Mouse (Mus musculus) heart, adult 11 months (tissue): ENCODE results near the gene Nfkbia.

Source experiments
- DNase-seq: peaks from one replicate; pipeline ENCODE4 v3.0.0; 2022

The Nfkbia gene

GRCm38 (mm10) chr12:55489986-55490721 lies 2.3 kb downstream of the Nfkbia start:
- DNase-seq: peak; percentile 95

DNA sequence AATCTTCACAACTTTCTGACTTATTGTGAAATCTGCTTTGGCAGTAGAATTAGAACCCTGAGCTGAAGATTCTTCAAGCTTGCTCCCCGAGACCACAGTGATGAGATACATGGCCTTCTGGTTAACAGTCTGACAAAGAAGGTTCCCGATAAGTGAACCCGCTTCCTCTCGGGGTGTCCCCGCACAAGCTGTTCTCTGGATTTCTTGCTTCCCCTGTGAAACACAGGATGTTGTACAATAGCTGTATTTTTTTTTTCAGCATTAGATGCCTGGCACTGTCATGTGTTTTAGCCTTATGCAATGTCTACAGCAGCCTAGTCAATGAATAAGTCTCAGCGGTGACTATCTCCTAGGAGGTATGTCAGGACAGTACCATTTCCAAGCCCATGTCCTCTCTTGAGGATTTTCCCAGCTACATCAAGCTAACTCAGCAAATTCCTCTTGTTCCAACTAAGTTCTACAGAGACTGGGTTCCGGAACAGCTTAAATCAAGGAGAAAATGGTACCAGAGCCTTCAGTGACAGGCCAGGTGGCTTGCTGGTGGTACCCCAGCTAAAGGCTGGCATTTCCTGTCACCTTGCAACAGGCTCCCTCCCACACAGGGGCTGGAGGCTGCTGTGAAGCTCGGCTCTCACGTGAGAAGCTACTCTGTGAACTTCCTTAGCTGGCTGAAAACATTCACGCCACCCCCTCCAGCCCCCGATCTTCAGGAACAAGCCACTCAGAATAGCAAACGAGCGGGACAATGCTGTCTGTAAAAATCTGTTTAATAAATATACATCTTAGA lies 3.6 kb downstream of the Nfkbia start:
- peak; percentile 96 for DNase-seq

DNA sequence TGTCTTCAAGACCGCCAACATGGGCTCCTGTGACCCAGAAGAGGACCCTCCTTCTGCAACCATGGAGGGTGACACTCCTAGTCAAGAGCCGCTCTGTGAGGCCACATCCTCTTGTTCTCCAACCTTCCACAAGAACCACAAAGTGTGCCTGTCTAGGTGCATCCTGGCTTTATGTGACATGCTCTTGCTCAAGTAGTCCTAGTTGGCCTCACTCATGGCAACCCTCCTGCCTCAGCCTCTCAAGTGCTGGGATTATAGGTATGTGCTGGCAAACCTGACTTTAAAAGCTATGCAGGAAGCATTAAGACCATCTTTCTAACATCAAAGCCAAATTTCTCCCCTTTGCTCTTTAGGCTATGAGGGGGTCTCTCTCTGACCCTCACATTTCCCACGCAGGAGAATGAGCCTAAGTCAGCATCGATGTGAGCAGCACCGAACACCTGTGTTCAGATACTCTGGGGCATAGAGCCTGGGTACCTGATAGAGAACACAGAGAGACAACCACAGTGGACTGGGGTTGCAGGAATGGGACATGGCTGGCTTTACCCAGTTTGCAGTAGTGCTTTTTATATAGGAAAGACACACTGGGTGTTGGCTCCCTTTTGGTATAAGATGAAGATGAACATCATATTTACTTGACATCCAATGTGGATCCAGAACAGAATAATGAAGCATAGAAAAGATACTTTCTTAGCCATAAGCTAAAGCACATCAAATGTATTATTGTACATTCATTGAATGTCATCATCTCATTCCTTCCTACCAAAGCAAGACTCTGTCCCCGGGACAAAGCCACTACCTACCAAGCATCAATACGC lies 4.4 kb downstream of the Nfkbia start:
- DNase-seq: peak; percentile 92

- DNase-seq: peak; percentile 95
These were observed 5.3 kb downstream of the Nfkbia start for GRCm38 (mm10) chr12:55486923-55487674.

DNA sequence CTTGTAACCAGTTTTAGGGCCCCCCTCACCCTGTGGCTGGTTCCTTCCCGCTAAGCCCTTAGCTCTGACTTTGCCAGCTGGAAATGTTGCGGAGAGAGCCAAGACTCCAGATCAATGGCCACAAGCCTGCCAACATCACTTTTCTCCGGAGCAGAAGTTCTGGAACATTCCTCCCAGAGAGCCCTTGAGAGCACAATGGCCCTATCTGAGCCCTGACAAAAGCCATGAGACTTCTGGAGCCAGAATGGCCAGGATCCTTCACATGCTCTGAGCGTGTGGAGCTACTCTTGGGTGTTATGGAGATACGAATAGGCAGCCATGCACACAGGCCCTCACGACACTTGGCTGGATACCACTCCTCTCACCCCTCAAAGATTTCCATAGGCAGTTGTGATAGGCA lies 7.6 kb downstream of the Nfkbia start:
- peak; percentile 95 for DNase-seq

DNA sequence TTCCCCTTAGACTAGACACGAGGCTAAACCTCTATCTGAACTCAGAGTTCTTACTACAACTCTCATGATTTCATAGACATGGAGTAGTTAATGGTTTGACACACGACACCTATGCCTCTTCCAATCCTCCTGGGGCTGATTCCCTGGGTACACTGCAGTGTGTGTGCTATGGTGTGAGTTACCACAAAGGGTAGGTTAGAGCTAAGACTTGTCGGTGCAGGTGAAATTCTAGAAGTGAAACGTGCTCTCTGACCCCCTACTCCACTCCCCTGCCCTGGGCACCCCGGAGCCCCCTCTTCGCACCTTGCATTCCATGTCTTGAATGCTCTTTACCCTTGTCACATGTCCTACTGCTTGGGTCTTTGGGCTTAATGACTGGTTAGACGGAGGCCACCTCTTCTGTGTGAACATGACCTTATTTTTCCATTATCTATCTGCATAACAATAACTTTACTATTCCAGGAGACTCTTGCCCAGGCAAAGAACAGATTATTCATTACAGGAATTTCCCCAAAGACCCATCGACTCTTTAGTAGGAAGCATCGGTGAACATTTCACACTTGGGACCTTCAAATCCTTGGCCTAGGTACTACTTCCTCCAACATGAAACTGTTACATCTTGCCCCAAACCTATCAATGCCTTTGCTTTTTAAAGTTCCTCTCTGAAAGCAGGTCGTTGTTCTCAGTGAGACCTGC lies 8.2 kb downstream of the Nfkbia start:
- no peak for DNase-seq

DNA sequence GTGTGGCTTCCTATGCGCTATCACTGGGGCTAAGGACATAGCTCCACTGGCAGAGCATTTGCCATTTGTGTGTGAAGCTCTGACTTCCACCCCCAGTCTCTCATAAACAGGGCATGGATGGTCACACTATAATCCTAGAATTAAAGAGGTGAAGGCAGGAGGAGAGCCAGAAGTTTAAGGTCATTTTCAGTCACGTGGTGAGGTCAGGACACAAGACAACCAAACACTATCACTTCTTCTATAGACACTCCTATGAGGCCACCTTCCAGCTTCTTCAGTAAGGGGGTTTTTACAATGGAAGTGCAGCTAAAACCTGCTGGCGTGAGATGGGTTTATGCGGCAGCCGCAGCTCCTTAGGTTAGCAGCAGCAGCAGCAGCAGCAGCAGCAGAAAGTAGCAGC lies 8.9 kb downstream of the Nfkbia start:
- DNase-seq: no peak

DNA sequence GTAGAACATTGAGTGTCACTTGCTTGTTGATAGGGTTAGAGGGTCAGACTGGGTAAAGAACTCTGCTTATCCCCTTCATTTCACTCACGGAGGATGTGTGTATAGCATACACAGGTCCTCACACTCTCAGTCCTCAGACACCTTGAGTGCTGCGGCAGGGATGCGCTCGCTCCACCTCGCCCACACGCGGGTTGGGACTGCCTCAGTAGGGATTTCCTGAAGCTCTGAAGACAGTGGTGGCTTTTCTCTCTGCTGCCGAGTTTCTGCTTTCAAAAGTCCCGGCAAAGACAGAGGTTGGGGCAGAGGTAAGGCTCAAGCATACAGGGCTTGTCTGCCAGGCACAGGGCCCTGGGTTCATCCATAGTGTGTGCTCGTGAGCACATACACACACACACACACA lies 9.7 kb downstream of the Nfkbia start:
- no peak for DNase-seq

DNA sequence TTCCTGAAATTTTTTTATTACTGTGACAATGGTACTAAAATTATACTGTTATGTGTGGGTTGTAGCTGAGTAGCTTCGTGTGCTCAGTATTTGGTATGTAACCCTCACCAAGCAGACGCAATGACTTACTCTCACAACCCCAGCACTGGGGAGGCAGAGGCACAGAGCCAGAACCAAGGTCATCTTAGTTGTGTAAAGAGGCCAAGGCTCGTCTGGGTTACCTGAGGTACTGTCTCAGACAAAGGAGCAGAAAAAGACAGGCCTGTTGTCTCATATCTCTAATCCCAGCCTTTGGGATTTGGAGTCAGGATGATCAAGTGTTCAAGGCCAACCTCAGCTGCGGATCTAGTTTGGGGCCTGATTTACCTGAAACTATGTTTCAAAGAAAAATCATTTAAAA lies 10.7 kb downstream of the Nfkbia start:
- no peak for DNase-seq

- no peak for DNase-seq
These were observed 11.8 kb downstream of the Nfkbia start for GRCm38 (mm10) chr12:55480471-55481153.

- DNase-seq: no peak
These were observed 13.5 kb downstream of the Nfkbia start for GRCm38 (mm10) chr12:55478901-55479300.

DNA sequence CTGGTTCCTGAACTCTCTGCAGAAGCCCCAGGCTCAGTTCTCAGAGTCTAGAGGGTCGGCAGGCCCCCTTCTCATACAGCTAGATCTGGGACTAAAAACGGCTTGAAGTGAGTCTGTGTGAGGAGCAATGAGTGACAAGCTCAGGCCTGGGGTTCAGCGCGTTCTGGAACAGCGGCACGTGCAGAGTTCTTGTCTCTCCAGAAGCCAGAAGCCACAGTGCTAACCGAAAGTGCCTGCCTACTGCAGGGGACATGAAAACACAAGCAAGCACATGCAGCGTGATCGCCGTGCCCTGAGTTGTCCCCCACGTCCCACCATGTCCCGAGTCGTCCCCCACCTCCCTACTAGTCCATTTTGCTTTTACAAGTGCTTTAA lies 18.3 kb downstream of the Nfkbia start:
- peak; percentile 93 for DNase-seq

GRCm38 (mm10) chr12:55473250-55474208 lies 18.9 kb downstream of the Nfkbia start:
- peak; percentile 99 for DNase-seq

GRCm38 (mm10) chr12:55471344-55471743 lies 21.1 kb downstream of the Nfkbia start:
- DNase-seq: no peak

DNA sequence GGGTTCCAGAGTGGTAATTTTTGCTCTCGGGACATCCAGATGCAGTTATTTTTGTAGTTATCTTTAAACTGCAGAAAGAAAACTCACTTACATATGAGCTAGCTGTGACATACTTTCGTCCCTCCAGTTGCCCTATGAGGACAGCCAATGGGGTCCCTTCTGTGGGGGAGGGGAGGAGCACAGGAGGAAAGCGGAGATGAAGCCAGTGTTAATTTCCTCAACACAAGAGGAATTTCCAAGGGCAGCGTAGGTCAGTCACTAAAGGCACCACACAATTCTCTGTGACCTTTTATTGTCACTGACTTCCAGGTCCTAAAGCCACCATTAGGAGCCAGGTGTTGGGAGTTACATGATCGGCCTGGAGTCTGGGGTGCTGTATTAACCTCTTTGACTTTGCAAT lies 22.0 kb downstream of the Nfkbia start:
- DNase-seq: no peak

- DNase-seq: no peak
These were observed 24.9 kb downstream of the Nfkbia start for GRCm38 (mm10) chr12:55467331-55468180.

GRCm38 (mm10) chr12:55466816-55467215 lies 25.6 kb downstream of the Nfkbia start:
- DNase-seq: no peak

DNA sequence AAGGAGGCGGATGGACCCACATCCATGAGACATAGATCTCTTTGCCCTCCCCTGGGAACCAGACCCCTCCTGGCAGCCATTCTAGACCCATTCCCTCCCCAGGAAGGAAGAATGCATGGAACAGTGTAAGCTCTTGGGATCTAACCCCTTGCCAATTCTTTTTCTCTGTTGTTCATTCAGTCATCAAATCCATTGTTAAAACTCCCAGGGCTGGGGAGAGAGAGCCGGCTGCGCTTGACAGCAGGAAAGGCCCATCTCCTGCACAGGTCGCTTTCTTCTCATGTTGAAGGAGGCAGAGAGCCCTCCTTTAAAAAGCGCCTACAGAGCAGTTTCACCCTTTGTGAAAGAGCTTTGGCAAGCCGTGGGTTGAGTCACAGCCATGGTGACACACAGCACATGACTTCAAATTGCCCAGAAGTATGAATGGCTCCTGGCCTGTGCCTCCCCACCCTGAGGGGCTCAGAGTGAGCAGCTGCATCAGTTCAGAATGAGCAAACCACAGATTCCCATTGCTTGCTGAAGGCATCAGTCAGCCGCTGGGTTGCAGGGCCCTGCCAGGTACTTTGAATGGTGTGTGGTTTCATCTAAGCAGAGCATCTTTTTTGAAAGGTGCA lies 26.3 kb downstream of the Nfkbia start:
- DNase-seq: peak; percentile 94
